Mouse (Mus musculus): ENCODE data around the gene Hs6st1. TPM values are rescaled to one million over a fixed set of nuclear protein-coding genes. Genes with fewer than 3 reads are reported as not detected.

Hs6st1 gene
- polyA plus RNA-seq, 2 experiments from 2014 or later: 4.3 to 4.7 TPM

- ATAC-seq: no peak
Measured at GRCm38 (mm10) chr1:36085069-36085468, 16.9 kb downstream of the Hs6st1 start.

GRCm38 (mm10) chr1:36088367-36088766 is 20.2 kb downstream of the Hs6st1 start:
- no peak for ATAC-seq

- ATAC-seq: no peak
Measured at GRCm38 (mm10) chr1:36089481-36089880, 21.3 kb downstream of the Hs6st1 start.

GRCm38 (mm10) chr1:36090011-36090721 is 22.0 kb downstream of the Hs6st1 start:
- no peak for ATAC-seq

- ATAC-seq: no peak
Measured at GRCm38 (mm10) chr1:36090722-36091110, 22.5 kb downstream of the Hs6st1 start.

- ATAC-seq: no peak
Measured at GRCm38 (mm10) chr1:36091246-36091645, 23.0 kb downstream of the Hs6st1 start.

- no peak for ATAC-seq
Measured at GRCm38 (mm10) chr1:36093741-36094140, 25.5 kb downstream of the Hs6st1 start.

GRCm38 (mm10) chr1:36095423-36096272 is 27.4 kb downstream of the Hs6st1 start:
- no peak for ATAC-seq

GRCm38 (mm10) chr1:36098432-36098831 is 30.2 kb downstream of the Hs6st1 start:
- no peak for ATAC-seq

GRCm38 (mm10) chr1:36100371-36100770 is 32.2 kb downstream of the Hs6st1 start:
- ATAC-seq: no peak

GRCm38 (mm10) chr1:36105917-36106706 is 37.9 kb downstream of the Hs6st1 start:
- no peak for ATAC-seq

GRCm38 (mm10) chr1:36109987-36110386 is 41.8 kb downstream of the Hs6st1 start:
- ATAC-seq: no peak

GRCm38 (mm10) chr1:36112665-36113064 is 44.5 kb downstream of the Hs6st1 start:
- no peak for ATAC-seq

- ATAC-seq: no peak
Measured at GRCm38 (mm10) chr1:36113670-36114069, 45.5 kb downstream of the Hs6st1 start.

- no peak for ATAC-seq
Measured at GRCm38 (mm10) chr1:36114844-36115243, 46.6 kb downstream of the Hs6st1 start.

- ATAC-seq: no peak
Measured at GRCm38 (mm10) chr1:36116488-36116887, 48.3 kb downstream of the Hs6st1 start.

GRCm38 (mm10) chr1:36118061-36118685 is 50.0 kb downstream of the Hs6st1 start:
- ATAC-seq: no peak

GRCm38 (mm10) chr1:36118958-36119357 is 50.8 kb downstream of the Hs6st1 start:
- no peak for ATAC-seq

- no peak for ATAC-seq
Measured at GRCm38 (mm10) chr1:36119426-36119825, 51.2 kb downstream of the Hs6st1 start.

GRCm38 (mm10) chr1:36121172-36121571 is 53.0 kb downstream of the Hs6st1 start:
- no peak for ATAC-seq

- ATAC-seq: no peak
Measured at GRCm38 (mm10) chr1:36125076-36125475, 56.9 kb downstream of the Hs6st1 start.

GRCm38 (mm10) chr1:36129126-36129525 is 60.9 kb downstream of the Hs6st1 start:
- ATAC-seq: no peak

GRCm38 (mm10) chr1:36129881-36130280 is 61.7 kb downstream of the Hs6st1 start:
- no peak for ATAC-seq

Data from CD4-positive, CD25-positive, alpha-beta regulatory T cell, adult 4 months (primary cell).